Mouse (Mus musculus) embryo, embryonic 11.5 days (tissue): ENCODE results near the gene 1700025G04Rik.

ENCODE experiments used
- DNase-seq: peaks from one replicate; pipeline ENCODE4 v3.0.0-alpha.2; 2012; ENCODE audit warnings: low read depth, low spot score

The 1700025G04Rik gene

GRCm38 (mm10) chr1:152076222-152076845, 13.6 kb downstream of the 1700025G04Rik start:
- DNase-seq: no peak

- no peak for DNase-seq
These were observed 14.2 kb downstream of the 1700025G04Rik start for GRCm38 (mm10) chr1:152075725-152076124.

- no peak for DNase-seq
These were observed 19.5 kb downstream of the 1700025G04Rik start for GRCm38 (mm10) chr1:152070441-152070840.

DNA sequence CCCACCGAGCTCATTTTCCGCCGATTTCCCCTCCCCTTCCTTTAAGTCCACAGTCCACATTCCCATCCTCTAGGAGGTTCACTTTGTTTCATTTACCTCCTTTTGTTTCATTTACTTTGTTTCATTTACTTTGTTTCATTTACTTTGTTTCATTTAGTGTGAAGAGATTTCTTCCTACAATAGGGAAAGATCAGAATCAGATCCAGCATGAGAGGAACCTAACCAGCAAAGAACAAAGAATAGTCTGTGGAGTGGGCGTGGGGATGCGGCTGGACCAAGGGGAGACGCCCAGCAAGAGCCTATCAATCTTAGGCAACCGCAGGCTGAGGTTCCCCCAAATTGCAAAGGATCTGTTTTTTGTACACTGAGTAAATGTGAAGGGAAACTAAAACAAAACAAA, 20.2 kb downstream of the 1700025G04Rik start:
- no peak for DNase-seq

GRCm38 (mm10) chr1:152067919-152068318, 22.0 kb downstream of the 1700025G04Rik start:
- DNase-seq: no peak

DNA sequence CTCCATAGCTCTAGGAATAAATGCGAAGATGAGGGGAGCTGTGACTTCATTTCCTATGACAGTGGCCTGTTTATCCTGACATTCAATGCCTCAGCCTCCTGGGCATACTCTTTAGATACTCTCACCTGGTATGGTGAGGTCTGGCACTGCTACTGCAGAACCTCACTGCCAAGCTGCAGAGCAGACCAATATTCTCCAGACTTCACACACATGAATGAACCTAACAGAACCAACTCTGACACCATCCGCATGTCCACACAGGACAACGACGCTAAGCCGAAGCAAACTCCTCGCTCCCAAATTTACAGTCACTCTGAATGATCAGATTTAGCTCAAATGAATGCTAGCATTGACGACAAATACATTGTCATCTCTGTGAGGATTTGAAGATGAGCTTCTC, 24.4 kb downstream of the 1700025G04Rik start:
- DNase-seq: no peak

GRCm38 (mm10) chr1:152063357-152064145, 26.4 kb downstream of the 1700025G04Rik start:
- no peak for DNase-seq

DNA sequence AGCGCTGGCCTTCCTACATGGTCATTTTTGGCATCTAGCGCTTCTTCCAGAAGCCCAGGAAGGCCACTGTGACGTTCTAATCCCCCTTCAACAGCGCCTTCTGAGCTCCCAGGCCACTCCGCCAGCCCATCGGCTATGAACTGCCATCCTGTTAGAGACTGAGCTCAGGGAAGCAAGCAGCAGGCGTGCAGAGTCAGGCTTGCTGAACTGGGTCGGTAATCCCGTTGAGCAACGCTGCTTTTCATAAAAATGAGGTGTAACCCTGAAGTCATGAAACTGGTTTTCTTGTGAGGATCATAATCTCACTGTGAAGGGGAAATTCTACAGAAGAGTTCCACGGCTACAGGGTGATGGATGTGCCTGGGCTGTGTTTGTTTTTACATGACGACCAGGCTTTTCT, 28.2 kb downstream of the 1700025G04Rik start:
- DNase-seq: no peak

DNA sequence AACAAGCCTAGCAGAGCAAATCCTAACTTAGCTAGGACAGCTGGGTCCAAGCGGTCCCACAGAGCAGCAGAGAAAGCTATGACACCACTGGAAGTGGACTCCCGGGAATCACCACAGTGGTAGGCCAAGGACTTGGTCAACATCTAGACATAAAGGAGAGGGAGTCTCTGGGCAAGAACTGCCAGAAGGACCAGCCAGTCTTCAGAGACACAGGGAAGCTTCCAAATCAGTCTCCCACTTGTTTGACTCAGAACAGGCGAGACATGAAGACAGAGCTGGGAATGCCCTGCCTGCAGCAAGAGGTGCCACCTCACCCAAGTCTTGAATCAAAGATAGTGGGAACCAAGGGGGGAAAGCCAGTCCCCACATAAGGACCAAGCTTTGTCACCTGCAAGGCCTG, 29.7 kb downstream of the 1700025G04Rik start:
- DNase-seq: no peak

DNA sequence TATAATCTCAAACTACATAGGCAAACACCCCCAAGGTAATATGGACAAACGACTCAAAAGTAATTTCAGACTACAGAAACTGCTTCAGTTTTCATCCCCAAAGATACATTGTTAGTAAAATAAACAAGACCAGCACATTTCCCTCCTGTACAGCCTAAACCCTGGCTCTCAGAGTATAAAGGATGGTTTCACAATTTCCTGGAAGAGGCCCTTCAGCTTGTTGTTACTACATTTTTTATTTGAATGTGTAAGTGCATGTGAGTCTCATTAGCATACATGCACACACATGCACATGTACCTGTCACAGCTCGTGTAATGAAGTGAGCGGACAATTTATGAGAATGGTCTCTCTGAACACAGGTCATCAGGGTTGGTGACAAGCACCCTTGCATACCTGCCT, 31.1 kb downstream of the 1700025G04Rik start:
- no peak for DNase-seq

DNA sequence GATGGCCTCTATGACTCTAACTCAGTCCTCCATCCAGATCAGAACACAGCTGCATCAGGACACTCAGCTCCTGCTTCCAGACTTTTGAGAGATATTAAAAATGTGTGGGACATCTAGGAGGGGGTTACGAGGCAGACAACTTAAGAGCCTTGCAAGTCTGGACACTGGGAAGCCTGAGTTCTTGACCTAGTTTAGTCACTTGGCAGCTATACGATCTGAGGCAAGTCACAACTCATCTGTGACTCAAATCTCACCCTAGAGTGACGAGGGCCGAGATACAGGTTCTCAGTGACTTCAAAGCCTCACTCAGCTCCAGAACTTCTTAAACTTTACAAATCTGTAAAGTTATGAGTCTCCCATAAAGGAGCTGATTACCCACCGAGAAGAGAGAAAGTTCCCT, 36.8 kb downstream of the 1700025G04Rik start:
- no peak for DNase-seq

- DNase-seq: no peak
These were observed 38.1 kb downstream of the 1700025G04Rik start for GRCm38 (mm10) chr1:152051858-152052257.

- no peak for DNase-seq
These were observed 39.9 kb downstream of the 1700025G04Rik start for GRCm38 (mm10) chr1:152050037-152050436.

- no peak for DNase-seq
These were observed 41.6 kb downstream of the 1700025G04Rik start for GRCm38 (mm10) chr1:152048291-152048690.

- DNase-seq: no peak
These were observed 42.5 kb downstream of the 1700025G04Rik start for GRCm38 (mm10) chr1:152047416-152047815.

DNA sequence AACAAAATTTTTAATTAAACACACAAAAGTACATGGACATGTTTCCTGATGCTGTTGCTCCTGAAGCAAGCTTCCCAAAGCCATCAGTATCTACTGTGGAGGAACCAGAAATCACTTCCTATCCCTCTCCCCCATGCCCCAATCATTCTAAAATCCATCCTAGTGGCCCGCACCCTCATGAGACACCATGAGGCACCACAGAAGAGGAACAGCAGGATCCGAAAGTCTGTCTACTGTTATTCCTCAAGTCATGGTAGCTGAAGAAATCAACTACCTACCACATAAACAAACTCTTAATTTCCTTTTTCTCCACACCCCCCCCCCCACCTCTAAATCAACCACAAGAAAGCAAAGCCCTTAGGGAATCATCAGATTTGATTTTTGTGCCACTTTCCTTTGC, 46.5 kb downstream of the 1700025G04Rik start:
- DNase-seq: no peak

DNA sequence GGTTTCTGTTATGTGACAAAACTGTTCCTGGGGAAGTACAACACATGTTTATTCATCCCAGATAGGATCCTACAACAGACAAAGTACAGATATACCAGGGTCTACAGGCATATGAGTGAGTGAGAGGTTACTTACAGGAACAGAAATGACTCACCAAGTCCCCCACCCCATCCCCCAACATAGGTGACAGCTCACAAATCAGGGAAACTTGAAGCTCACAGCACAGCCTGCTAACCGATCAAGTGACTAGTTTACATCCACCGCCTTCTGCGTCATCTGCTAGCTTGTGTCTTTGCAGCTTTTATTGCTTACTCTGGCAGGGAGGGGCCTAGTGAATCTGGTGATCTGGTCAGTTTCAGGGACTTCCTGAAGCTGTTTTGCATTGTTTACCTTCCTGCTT, 47.5 kb downstream of the 1700025G04Rik start:
- no peak for DNase-seq

GRCm38 (mm10) chr1:152041005-152041404, 48.9 kb downstream of the 1700025G04Rik start:
- DNase-seq: no peak

GRCm38 (mm10) chr1:152040053-152040452, 49.9 kb downstream of the 1700025G04Rik start:
- DNase-seq: no peak

- DNase-seq: no peak
These were observed 50.3 kb downstream of the 1700025G04Rik start for GRCm38 (mm10) chr1:152039588-152039987.

DNA sequence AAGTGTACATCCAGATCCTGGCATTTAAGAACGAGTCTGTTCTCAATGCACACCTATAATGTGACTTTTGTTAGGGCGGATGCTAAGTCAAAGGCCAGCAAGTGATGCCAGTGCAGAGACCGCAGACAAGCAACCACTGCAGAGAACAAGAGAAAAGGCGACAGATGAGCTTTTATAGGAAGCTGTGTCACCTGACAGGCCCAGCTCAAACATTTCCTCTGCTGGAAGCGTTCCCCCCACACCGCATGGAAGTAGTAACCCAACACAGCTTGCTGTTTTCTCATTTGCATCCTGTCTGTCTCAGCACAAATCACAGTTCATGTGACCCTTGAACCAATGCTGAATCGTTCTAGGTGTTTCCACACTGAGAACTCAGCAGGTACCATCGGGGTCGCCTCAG, 51.8 kb downstream of the 1700025G04Rik start:
- DNase-seq: no peak

GRCm38 (mm10) chr1:152037589-152037988, 52.3 kb downstream of the 1700025G04Rik start:
- DNase-seq: no peak

DNA sequence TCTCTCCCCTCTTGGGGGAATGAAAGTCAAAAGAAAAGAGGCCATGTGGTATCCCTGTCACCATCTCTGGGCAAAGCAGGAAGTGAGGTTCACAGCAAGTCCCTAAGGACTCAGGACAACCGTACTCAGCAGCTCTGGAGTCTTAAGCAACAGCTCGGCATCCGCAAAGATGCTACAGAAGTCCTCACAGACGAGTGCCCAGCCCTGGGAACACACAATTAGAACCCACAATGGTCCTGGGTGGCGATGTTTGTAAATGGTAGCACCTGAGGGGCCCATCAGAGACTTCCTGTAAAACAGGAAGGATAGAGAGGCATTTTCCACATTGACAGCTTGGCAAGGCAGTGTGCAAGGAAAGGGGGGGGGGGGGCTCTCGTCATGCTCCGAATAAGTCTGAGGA, 55.2 kb downstream of the 1700025G04Rik start:
- no peak for DNase-seq
